Mouse (Mus musculus) heart, embryonic 14.5 days (tissue): ENCODE measurements at regions not wholly inside any gene's neighbourhood (a gene's known extent, or its start where the extent isn't known, plus 50 kb on each side); places are given as distances from the start of the nearest gene placed in this dataset.
A peak's percentile ranks its signal among the peaks of the same experiment; 100 is the strongest.

Experiments
- ATAC-seq: fragments of 200-750 bp; cut with Nextera tagmentation; 2 replicates; pipeline ENCODE4 v1.8.0; 2017; ENCODE audit warnings: low read depth, moderate TSS enrichment; ENCODE audit not compliant: insufficient number of reproducible peaks, insufficient read depth, low FRiP score
- H3K27ac ChIP-seq, 2 experiments: fragments of 200-500 bp in 1 of 2; fragments of 300-500 bp in 1 of 2; sonication (generic) in 1 of 2; replicated peaks in 1 of 2; 2 replicates each; pipeline ENCODE4 v1.5.1; 2012 to 2014; ENCODE audit warnings: low read depth in 2 of 2, low read length in 2 of 2, control low read depth in 1 of 2, mild to moderate bottlenecking in 1 of 2, mixed read lengths in 1 of 2; ENCODE audit not compliant: control insufficient read depth in 1 of 2, insufficient read depth in 1 of 2
- H3K27me3 ChIP-seq: fragments of 300-500 bp; sonication (generic); 2 replicates; pipeline ENCODE4 v1.6.1; 2014; ENCODE audit warnings: mild to moderate bottlenecking, low read length, control low read depth; ENCODE audit not compliant: control insufficient read depth, insufficient read depth
- H3K36me3 ChIP-seq: fragments of 300-500 bp; sonication (generic); 2 replicates; pipeline ENCODE4 v1.6.1; 2014; ENCODE audit warnings: mild to moderate bottlenecking, control low read depth, low read length, mixed read lengths; ENCODE audit not compliant: control insufficient read depth, insufficient read depth
- H3K4me1 ChIP-seq, 2 experiments: fragments of 200-500 bp in 1 of 2; fragments of 300-500 bp in 1 of 2; sonication (generic) in 1 of 2; 2 replicates each; pipeline ENCODE4 v1.6.1; 2012 to 2014; ENCODE audit warnings: low read length in 2 of 2, control low read depth in 1 of 2, mixed read lengths in 1 of 2; ENCODE audit not compliant: control insufficient read depth in 2 of 2, insufficient read depth in 2 of 2
- H3K4me2 ChIP-seq: fragments of 300-500 bp; sonication (generic); 2 replicates; pipeline ENCODE4 v1.6.1; 2014; ENCODE audit warnings: mild to moderate bottlenecking, low read length
- H3K4me3 ChIP-seq, 2 experiments: fragments of 200-500 bp in 1 of 2; fragments of 300-500 bp in 1 of 2; sonication (generic) in 1 of 2; 2 replicates each; pipeline ENCODE4 v1.5.1; 2012 to 2014; ENCODE audit warnings: low read length in 2 of 2, mild to moderate bottlenecking in 2 of 2, control low read depth in 1 of 2, low read depth in 1 of 2, moderate library complexity in 1 of 2; ENCODE audit not compliant: control insufficient read depth in 1 of 2, insufficient read depth in 1 of 2
- H3K9ac ChIP-seq: fragments of 300-500 bp; sonication (generic); 2 replicates; pipeline ENCODE4 v1.6.1; 2014; ENCODE audit warnings: mild to moderate bottlenecking, low read length
- H3K9me3 ChIP-seq: fragments of 300-500 bp; sonication (generic); 2 replicates; pipeline ENCODE4 v1.6.1; 2016; ENCODE audit warnings: low read length, control low read depth; ENCODE audit not compliant: control insufficient read depth
- WGBS: fragments of 180-500 bp; shearing (Covaris S2); extraction: QIAGEN DNeasy Blood & Tissue Kit; methylation state at CpG from one replicate; pipeline ENCODE4 v1.1.7; 2014; 5-methylcytosine and 5-hydroxymethylcytosine counted together

GRCm38 (mm10) chr1:76540529-76540928, 974.4 kb downstream of the Epha4 start:
- Histone ChIP-seq H3K27ac (no peak overlapping the region), H3K4me2 (no peak overlapping the region), H3K27me3 (no peaks in the 10 kb centered on the region), H3K36me3 (no peaks in the 10 kb centered on the region), H3K9me3 (no peaks in the 10 kb centered on the region), H3K4me3 (no peak overlapping the region), H3K9ac (no peak overlapping the region), H3K4me1 (no peaks in the 10 kb centered on the region; a peak in 1 of 4 replicates)
- WGBS, result 70% methylated on average over 3 of the region's 3 CpGs
- ATAC-seq, result no peak

- H3K4me2 ChIP-seq, result peak overlapping the region; percentile 33
- no peak for ATAC-seq
These were observed 964.0 kb downstream of the Epha4 start for GRCm38 (mm10) chr1:76550876-76551275.

GRCm38 (mm10) chr1:76559441-76559840, 955.4 kb downstream of the Epha4 start:
- H3K27ac ChIP-seq, result no peak overlapping the region
- no peak overlapping the region for H3K4me2 ChIP-seq
- no peak overlapping the region for H3K9ac ChIP-seq
- H3K4me1 ChIP-seq, result peaks cover 0 to 3% of the 10 kb centered on the region in 2 experiments; a peak in 1 of 4 replicates
- no peak for ATAC-seq
- H3K9me3 ChIP-seq, result no peaks in the 10 kb centered on the region
- no peaks in the 10 kb centered on the region for H3K36me3 ChIP-seq
- 84% methylated on average over 7 of the region's 7 CpGs for WGBS
- H3K27me3 ChIP-seq, result no peaks in the 10 kb centered on the region
- no peak overlapping the region for H3K4me3 ChIP-seq

More at GRCm38 (mm10) chr1:76550876-76551275, 964.0 kb downstream of the Epha4 start:
- H3K9me3 ChIP-seq, result no peaks in the 10 kb centered on the region
- H3K4me1 ChIP-seq, result peaks cover 3 to 9% of the 10 kb centered on the region in 2 experiments
- no peaks in the 10 kb centered on the region for H3K36me3 ChIP-seq
- H3K27me3 ChIP-seq, result no peaks in the 10 kb centered on the region
- WGBS, result 28% methylated on average over 5 of the region's 5 CpGs
- no peak overlapping the region for H3K9ac ChIP-seq
- no peak overlapping the region for H3K4me3 ChIP-seq
- peak overlapping the region; percentile 45 to 53 for H3K27ac ChIP-seq

GRCm38 (mm10) chr1:76575487-76575886, 939.4 kb downstream of the Epha4 start:
- no peaks in the 10 kb centered on the region for H3K9me3 ChIP-seq
- ATAC-seq, result no peak
- WGBS, result 72% methylated on average over 5 of the region's 5 CpGs
- no peak overlapping the region for H3K9ac ChIP-seq
- H3K36me3 ChIP-seq, result no peaks in the 10 kb centered on the region
- no peaks in the 10 kb centered on the region for H3K27me3 ChIP-seq
- H3K4me2 ChIP-seq, result no peak overlapping the region
- peaks cover 2 to 8% of the 10 kb centered on the region in 2 experiments; a peak in 2 of 4 replicates for H3K4me1 ChIP-seq
- no peak overlapping the region for H3K27ac ChIP-seq
- H3K4me3 ChIP-seq, result no peak overlapping the region

GRCm38 (mm10) chr1:76585921-76586320, 929.0 kb downstream of the Epha4 start:
- Histone ChIP-seq H3K9me3 (no peaks in the 10 kb centered on the region), H3K27me3 (no peaks in the 10 kb centered on the region), H3K9ac (no peak overlapping the region), H3K4me2 (no peak overlapping the region), H3K4me1 (no peaks in the 10 kb centered on the region), H3K27ac (no peak overlapping the region), H3K4me3 (no peak overlapping the region), H3K36me3 (no peaks in the 10 kb centered on the region)
- ATAC-seq, result no peak
- 82% methylated on average over 2 of the region's 2 CpGs for WGBS

GRCm38 (mm10) chr1:76625831-76626230, 889.1 kb downstream of the Epha4 start:
- Histone ChIP-seq H3K36me3 (no peaks in the 10 kb centered on the region), H3K4me1 (peaks cover 0 to 2% of the 10 kb centered on the region in 2 experiments; a peak in 1 of 4 replicates), H3K27ac (no peak overlapping the region), H3K9ac (no peak overlapping the region), H3K9me3 (no peaks in the 10 kb centered on the region), H3K4me2 (no peak overlapping the region), H3K4me3 (no peak overlapping the region), H3K27me3 (no peaks in the 10 kb centered on the region)
- WGBS, result 91% methylated on average over 3 of the region's 3 CpGs
- no peak for ATAC-seq

- no peaks in the 10 kb centered on the region for H3K36me3 ChIP-seq
- peaks cover 0 to 2% of the 10 kb centered on the region in 2 experiments; a peak in 1 of 4 replicates for H3K4me1 ChIP-seq
- no peak for ATAC-seq
- no peak overlapping the region for H3K4me2 ChIP-seq
- no peaks in the 10 kb centered on the region for H3K27me3 ChIP-seq
- no peak overlapping the region for H3K4me3 ChIP-seq
- H3K9ac ChIP-seq, result no peak overlapping the region
- no peaks in the 10 kb centered on the region for H3K9me3 ChIP-seq
- no peak overlapping the region for H3K27ac ChIP-seq
These were observed 885.0 kb downstream of the Epha4 start for GRCm38 (mm10) chr1:76629861-76630260.

GRCm38 (mm10) chr1:76634071-76634470, 880.8 kb downstream of the Epha4 start:
- no peak overlapping the region for H3K27ac ChIP-seq
- 84% methylated on average over 1 of the region's 1 CpGs for WGBS
- no peak overlapping the region for H3K9ac ChIP-seq
- no peak overlapping the region for H3K4me2 ChIP-seq
- no peaks in the 10 kb centered on the region for H3K36me3 ChIP-seq
- no peaks in the 10 kb centered on the region for H3K27me3 ChIP-seq
- ATAC-seq, result no peak
- H3K4me1 ChIP-seq, result no peaks in the 10 kb centered on the region
- H3K9me3 ChIP-seq, result no peaks in the 10 kb centered on the region
- H3K4me3 ChIP-seq, result no peak overlapping the region
